Mouse (Mus musculus): ENCODE measurements around the gene Vmn1r118.
"Not testable (repeated sequence)": the region's sequence is repeated elsewhere in the genome, so short reads cannot be mapped to it uniquely, and the experiment has no call there.

Vmn1r118 gene

GRCm38 (mm10) chr7:20912247-20912646 is at the start of gene Vmn1r118:
TSS of gene Vmn1r118 (minus strand) at chr7:20912347.
- not testable (repeated sequence) for DNase-seq

- not testable (repeated sequence) for DNase-seq
Measured at GRCm38 (mm10) chr7:20884021-20884420, 28.1 kb downstream of the Vmn1r118 start, which contains the start of gene Vmn1r117. TSS of gene Vmn1r117 (minus strand) at chr7:20884121.

- not testable (repeated sequence) for DNase-seq
Measured at GRCm38 (mm10) chr7:20871956-20872355, 40.2 kb downstream of the Vmn1r118 start, which contains the start of gene Vmn1r116. TSS of gene Vmn1r116 (plus strand) at chr7:20872256.
